Comparison of ENCODE assay signal across 22 mouse cellular contexts in the genomic region with DNA sequence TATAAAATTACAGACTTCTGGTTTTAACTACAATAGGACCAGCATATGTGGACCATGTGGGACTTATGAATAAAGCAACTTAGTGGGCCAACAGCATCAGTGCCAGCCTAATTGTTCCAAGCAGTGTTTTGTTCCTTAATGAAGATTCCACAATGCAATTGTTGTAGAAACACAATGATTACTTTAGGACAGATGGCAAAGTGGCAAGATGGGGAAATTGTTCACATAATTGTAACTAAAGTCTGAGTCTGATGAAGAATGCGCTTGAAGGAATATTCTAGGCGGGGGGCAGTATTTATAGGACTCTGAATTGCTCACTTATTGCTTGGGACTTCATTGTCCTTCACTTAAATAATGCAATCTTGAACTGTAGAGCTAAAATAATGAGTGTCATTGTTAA.
"Had no signal": no experiment of that assay in that cellular context is flagged by ENCODE, and none has a peak within 500 bp of the region (broad histone marks: within the 10 kb centered on the region; RNA-seq: fewer than 3 reads in every experiment).

No protein-coding gene starts in this region.

- DNase-seq: liver, embryonic 13.5 days; liver, postnatal 0 days; lung, adult 2 months; lung, postnatal 14 days; lung, postnatal 36 days; midbrain, embryonic 14.5 days; right cerebral cortex, postnatal 14 days; thymus, adult 2 months; thymus, postnatal 25 days; thymus, postnatal 4 days had no signal

- H3K36me3 ChIP-seq: liver, embryonic 13.5 days; liver, embryonic 15.5 days; lung, embryonic 15.5 days; midbrain, embryonic 10.5 days; midbrain, embryonic 12.5 days; neural tube, embryonic 13.5 days; neural tube, embryonic 15.5 days; stomach, embryonic 15.5 days had no signal

- H3K4me3 ChIP-seq: liver, embryonic 13.5 days; liver, embryonic 15.5 days; lung, embryonic 15.5 days; midbrain, embryonic 10.5 days; midbrain, embryonic 12.5 days; myocyte; neural tube, embryonic 13.5 days; neural tube, embryonic 15.5 days; stomach, embryonic 15.5 days had no signal

- H3K9ac ChIP-seq: liver, embryonic 13.5 days; liver, embryonic 15.5 days; liver, postnatal 0 days; lung, embryonic 15.5 days; midbrain, embryonic 12.5 days; neural tube, embryonic 13.5 days; neural tube, embryonic 15.5 days; stomach, embryonic 15.5 days had no signal

- ATAC-seq: liver, postnatal 0 days; lung, postnatal 0 days; midbrain, embryonic 16.5 days had no signal

- H3K9me3 ChIP-seq: liver, embryonic 13.5 days; liver, embryonic 15.5 days; lung, embryonic 15.5 days; midbrain, embryonic 10.5 days; midbrain, embryonic 12.5 days; neural tube, embryonic 13.5 days; neural tube, embryonic 15.5 days; stomach, embryonic 15.5 days had no signal

- H3K27ac ChIP-seq: liver, embryonic 13.5 days; liver, embryonic 15.5 days; lung, embryonic 15.5 days; macrophage; midbrain, embryonic 10.5 days; midbrain, embryonic 12.5 days; neural tube, embryonic 13.5 days; neural tube, embryonic 15.5 days; stomach, embryonic 15.5 days; stomach, postnatal 0 days had no signal

- H3K4me1 ChIP-seq: liver, embryonic 13.5 days; liver, embryonic 15.5 days; lung, embryonic 15.5 days; midbrain, embryonic 10.5 days; midbrain, embryonic 12.5 days; neural tube, embryonic 13.5 days; neural tube, embryonic 15.5 days; stomach, embryonic 15.5 days had no signal

- H3K27me3 ChIP-seq: liver, embryonic 13.5 days; liver, embryonic 15.5 days; lung, embryonic 15.5 days; midbrain, embryonic 12.5 days; neural tube, embryonic 13.5 days; neural tube, embryonic 15.5 days; stomach, embryonic 15.5 days had no signal

- H3K4me2 ChIP-seq: liver, embryonic 13.5 days; liver, embryonic 15.5 days; lung, embryonic 15.5 days; midbrain, embryonic 12.5 days; neural tube, embryonic 13.5 days; neural tube, embryonic 15.5 days; stomach, embryonic 15.5 days had no signal
